Mouse (Mus musculus) ES-Bruce4 (cell line): ENCODE results near the gene Cep250.

Experiments
- CTCF ChIP-seq: IDR thresholded peaks from one replicate; pipeline ENCODE4 v1.8.1; 2011; ENCODE audit warnings: low read depth, low read length
- EP300 ChIP-seq: IDR thresholded peaks from 2 replicates; pipeline ENCODE4 v1.6.1; 2011; ENCODE audit warnings: low read depth, low read length; ENCODE audit not compliant: insufficient read depth
- POLR2A ChIP-seq: IDR thresholded peaks from one replicate; pipeline ENCODE4 v1.8.1; 2011; ENCODE audit warnings: low read length; ENCODE audit not compliant: insufficient read depth

GRCm38 (mm10) chr2:155914684-155915083 lies 41.6 kb upstream of the Cep250 start:
- TF ChIP-seq EP300: no peak
- TF ChIP-seq CTCF: no peak
- no peak for TF ChIP-seq POLR2A
